Mouse (Mus musculus): ENCODE results near the gene Trmt5.

The Trmt5 gene

GRCm38 (mm10) chr12:73286287-73287092 is at the start of gene Trmt5, which contains the start of gene Slc38a6:
Gene Trmt5 (minus strand): TSS chr12:73286710.
Gene Slc38a6 (plus strand): TSS chr12:73286779.
- peak; percentile 91 for DNase-seq

GRCm38 (mm10) chr12:73334051-73334551 is 47.6 kb upstream of the Trmt5 start:
- DNase-seq: no peak

DNA sequence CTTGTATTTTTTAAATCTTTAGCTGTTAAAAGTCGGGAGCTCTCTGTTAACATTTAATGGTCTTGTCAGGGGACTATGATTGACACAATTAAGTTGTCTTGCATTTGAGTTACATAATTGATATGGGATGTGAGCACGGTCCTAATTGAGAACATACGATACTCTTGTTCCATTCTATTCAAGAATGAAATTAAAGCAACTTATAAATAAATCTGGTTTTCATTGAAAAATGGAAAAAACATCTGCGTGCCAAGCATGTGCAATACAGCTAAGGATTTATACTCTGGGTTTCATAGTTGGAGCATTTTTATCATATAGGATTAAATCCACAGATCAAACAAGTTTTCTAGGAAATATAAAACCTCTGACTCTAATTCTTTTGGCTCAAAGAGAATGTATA is 46.2 kb upstream of the Trmt5 start:
- no peak for DNase-seq

DNA sequence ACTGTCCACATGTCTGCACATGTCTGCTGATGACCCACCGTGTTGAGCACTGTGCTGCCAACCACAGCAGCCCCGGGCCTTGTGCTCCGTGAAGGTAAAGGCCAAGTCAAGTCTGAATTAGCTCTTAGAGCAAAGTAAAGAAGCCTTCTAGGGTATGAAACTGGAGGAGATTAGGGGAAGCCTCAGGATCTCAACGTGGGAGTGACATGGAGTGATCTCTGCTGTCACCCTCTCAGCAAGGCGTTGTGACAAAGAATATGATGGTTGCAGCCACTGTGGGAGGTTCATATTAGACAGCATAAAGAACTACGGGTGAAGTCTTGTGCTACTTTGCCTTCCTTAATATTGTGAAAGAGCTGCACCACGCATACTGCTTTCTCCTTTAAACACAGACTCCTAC is 43.7 kb upstream of the Trmt5 start:
- DNase-seq: no peak

DNA sequence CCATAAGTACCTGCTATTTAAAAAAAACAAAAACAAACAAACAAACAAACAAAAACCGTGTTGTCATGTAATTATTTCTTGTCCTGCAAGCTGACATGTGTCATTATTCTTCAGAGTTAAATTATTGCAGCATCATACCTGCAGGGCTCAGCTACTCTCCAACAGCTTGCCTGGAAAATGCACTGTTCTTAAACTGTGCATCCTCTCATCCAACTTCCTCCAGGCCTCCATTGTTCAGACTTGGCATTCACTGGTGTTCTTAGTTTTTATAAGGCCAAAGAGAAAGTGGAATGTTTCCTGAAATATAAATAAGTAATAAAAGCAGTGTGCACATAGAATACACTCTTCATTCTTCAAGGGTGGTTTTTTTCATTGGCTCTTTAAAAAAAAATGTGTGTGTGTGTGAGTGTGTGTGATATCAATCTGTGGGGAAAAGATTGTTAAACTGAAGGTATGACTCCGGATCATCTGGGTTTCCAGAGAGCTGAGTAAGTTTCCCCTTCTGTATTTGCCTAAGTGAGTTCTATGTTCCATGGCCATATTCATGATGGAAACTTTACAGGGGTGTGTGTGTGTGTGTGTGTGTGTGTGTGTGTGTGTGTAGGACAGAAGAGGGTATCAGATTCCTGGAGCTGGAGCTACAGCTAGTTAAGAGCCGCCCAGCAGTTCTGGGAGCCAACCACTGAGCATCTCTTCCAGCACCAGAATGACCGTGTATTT is 42.1 kb upstream of the Trmt5 start:
- DNase-seq: no peak

DNA sequence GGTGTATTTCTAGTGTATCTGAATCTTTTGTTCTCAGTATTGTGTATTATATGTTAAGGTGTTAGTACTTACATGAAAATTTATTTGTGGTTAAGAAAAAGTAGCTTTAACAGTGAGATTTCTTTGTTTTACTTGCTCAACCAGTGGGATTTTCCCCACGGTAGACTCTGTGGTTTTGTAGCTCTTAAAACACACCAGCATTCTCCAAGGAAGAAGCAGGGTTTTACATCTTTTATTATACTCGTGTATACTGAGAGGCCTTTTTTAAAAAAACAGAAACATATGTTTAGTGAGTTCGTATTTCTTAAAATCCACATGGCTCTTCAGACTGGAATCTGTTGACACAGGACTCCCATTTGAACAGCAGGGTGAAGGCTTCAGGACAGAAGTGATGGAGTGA is 40.9 kb upstream of the Trmt5 start:
- no peak for DNase-seq

GRCm38 (mm10) chr12:73325617-73326016 is 39.1 kb upstream of the Trmt5 start:
- DNase-seq: no peak

DNA sequence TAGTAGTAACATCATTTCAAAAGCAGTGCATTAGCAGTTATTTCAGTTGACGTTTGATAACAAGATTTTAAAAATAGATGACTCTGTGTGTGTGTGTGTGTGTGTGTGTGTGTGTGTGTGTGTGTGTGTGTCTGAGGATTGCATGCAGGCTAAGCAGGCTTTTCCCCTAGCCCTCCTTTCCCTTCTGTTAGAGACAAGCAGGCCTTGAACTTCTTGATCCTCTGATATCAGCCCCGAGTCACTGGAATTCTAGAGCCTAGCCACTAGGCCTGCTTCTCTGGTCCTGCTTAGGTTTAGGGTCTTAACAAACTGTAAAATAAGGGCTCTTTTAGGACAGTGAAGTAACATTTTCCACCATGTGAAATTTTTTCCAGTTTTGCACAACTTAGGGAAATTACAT is 38.7 kb upstream of the Trmt5 start:
- DNase-seq: no peak

- DNase-seq: no peak
Measured at GRCm38 (mm10) chr12:73324742-73325141, 38.2 kb upstream of the Trmt5 start.

GRCm38 (mm10) chr12:73324180-73324586 is 37.7 kb upstream of the Trmt5 start:
- DNase-seq: no peak

DNA sequence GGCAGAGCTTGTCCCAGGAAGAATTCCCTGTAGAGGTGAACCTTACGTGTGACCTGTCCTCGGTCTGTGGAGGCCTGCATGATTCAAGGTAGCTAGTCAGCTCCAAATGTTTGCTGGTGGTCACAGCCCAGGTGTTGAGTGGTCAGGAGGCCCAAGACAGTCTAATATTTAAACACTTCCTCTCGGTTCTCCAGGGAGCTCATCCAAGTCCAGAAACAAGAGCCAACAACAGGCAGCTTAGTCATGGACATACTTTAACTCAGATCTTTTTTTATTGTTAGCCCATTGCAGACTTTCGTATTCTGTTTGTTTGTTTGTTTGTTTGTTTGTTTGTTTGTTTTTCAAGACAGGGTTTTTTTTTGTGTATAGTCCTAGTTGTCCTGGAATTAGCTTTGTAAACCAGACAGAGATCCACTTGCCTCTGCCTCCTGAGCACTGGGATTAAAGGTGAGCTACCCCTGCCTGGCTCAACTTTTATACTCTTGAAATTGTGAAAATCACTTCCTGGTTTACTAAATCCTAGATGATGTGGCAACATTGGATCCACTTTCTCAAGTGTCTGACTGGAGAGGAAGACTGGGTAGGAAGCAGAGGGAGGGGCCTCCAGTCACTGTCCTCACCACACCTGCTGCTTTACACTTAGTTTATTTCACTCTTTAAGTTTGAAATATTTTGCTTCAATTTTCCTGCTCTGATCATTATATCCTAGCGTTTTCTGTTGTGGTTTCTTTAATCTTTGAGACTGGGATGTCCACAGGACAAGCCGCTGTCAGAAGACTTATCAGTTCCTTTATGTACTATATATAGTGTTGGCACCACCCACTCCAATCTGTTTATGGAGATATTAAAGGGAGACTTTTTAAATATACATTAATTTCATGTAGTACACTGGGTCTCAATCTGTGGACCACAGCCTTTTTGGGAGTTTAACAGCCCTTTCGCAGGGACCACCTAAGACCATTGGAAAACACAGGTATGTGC is 31.5 kb upstream of the Trmt5 start:
- DNase-seq: no peak

GRCm38 (mm10) chr12:73308711-73309110 is 22.2 kb upstream of the Trmt5 start:
- DNase-seq: no peak

DNA sequence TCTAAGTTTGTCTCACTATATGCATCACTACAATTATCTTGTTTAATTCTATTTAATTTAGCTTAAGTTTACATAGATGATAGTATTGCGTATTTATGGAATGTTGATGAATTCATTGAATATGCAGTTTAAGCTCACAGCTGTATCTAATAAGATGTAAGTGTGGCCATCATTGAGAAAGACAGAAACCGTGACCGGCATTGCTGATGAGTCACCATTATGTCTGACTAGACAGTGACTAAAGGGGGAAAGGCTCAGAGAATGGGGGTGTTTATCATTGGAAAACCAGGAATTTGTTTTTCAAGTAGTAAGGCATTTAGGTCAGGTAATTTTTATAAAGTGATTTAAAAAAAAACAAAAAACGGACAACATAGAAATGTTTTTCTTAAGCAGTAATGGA is 21.2 kb upstream of the Trmt5 start:
- no peak for DNase-seq

GRCm38 (mm10) chr12:73304636-73305035 is 18.1 kb upstream of the Trmt5 start:
- DNase-seq: no peak

DNA sequence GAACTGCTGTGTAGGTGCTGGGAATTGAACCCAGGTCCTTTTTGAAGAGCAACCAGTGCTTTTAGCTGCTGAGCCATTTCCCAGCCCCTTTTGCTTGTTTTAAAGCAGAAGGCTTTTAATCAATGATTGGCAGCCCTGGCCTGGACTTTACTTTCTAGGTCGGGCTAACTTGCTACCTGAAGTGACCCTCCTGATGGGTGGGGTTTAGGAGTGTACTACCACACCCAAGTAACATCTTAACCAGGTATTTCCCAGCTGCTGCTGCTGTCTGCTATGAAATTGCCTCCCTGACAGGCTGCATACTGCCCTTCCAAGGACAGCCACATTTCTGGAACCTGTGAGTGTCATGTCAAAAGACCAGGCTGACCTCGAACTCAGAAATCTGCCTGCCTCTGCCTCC is 14.0 kb upstream of the Trmt5 start:
- no peak for DNase-seq

DNA sequence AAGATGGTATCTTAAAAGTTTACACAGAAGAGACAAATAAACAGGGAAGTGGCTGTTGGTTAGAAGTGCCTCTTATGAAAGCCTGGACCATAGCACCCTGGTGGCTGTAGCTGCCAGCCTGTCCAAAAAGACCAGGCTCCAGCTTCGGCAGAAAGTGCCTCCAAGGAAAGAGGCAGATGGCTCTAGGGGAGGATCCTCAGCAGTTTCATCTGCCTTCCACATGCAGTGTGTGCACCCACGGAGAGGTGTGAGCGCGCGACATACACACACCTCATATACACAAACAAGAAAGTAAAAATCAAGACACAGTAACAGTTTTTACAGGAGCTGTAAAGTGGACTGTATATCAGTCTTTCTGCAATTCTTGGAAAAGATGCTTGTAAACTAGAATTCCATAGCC is 12.1 kb upstream of the Trmt5 start:
- DNase-seq: no peak

DNA sequence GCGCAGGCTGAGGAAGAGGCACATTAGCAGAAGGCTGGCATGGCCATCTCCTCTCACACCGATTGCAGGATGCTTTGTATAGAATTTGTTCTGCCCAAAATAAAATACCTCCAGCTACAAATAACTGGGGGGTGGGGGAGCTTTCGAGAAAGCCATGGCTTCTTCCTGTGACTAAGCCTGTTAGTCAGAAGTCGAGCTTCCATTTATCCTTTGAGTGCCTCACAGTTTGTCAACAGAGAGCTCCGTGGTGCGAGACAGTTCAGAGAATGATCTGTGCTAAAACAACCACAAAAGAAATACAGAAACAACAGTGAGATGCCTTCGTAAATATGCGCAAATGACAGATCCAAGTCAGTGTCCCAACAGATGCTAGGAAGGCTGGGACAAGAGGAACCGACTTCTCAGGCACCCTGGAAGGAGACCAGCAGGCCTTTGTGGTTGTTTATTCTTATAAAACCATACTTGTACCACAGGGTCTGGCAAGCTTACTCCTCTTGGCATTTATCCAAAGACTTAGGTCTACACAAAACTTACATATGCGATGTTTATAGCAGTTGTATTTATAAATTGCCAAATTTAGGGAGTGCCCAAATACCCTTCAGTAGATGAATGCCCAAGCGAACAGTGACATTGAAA is 9.1 kb upstream of the Trmt5 start:
- no peak for DNase-seq

- DNase-seq: no peak
Measured at GRCm38 (mm10) chr12:73294884-73295283, 8.4 kb upstream of the Trmt5 start.

- DNase-seq: no peak
Measured at GRCm38 (mm10) chr12:73288626-73289025, 2.1 kb upstream of the Trmt5 start.

- no peak for DNase-seq
Measured at GRCm38 (mm10) chr12:73287609-73288008, 1.1 kb upstream of the Trmt5 start.

- no peak for DNase-seq
Measured at GRCm38 (mm10) chr12:73274921-73275320, 11.6 kb downstream of the Trmt5 start.

GRCm38 (mm10) chr12:73269933-73270332 is 16.6 kb downstream of the Trmt5 start:
- no peak for DNase-seq

Data from cerebellum, adult 18-20 months (tissue).